In the genomic region with DNA sequence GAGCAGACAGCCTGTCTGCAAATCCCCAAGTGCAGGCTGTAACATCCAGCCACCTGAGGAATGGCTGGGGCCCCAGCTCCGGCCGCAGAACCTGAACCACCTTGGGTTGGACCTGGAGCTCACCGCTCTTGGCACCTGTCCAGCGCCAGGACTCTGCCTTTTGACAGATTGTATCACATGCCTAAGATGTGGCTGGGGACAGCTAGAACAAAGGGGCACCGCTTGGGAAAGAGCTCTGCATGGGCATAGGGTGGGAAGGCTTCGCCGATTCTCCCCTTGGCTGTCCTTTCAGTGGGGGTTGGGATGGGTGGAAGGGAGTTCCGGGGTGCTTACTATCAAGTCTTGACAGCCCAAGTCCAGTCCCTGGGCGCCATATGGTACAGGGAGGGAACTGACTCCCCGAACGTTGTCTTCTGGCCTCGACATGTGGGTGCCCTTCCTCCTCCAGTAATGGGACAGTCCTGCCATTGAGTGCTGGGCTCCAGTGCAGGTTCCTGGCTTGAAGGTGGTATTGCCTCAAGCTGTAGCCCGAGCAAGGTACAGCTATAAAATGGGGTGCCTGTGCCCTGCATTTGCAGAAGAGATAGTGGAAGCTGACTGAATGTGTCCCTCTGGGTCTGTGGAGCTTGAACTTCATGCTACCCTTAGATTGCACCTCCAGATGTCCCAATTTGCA, we compare ENCODE assay signal across 8 mouse cellular contexts. TPM values are rescaled to one million over a fixed set of nuclear protein-coding genes. Genes with fewer than 3 reads are reported as not detected.
DNase-seq lines count a peak whose midpoint lies in the region; ATAC-seq and TF ChIP-seq lines count a peak whose summit lies in the region.

No protein-coding gene starts in this region.

- H3K4me3 ChIP-seq in MEL (ENCODE audit: control insufficient read depth in 1 of 2, insufficient read depth in 1 of 2, low read depth in 2 of 2, low read length in 2 of 2), result peak overlapping the region; percentile 8 to 21; a peak in 3 of 4 replicates
- no peak overlapping the region for H3K4me3 ChIP-seq in hindbrain, embryonic 13.5 days
- no peak overlapping the region for H3K4me3 ChIP-seq in liver, embryonic 11.5 days (ENCODE audit: low read depth, low read length)

- H3K9ac ChIP-seq in MEL (ENCODE audit: control insufficient read depth, low read depth, low read length, poor library complexity, severe bottlenecking), result peak overlapping the region; percentile 65
- 0 out of 2 replicates have a peak overlapping the region, but pooled peaks have one; percentile 9 for H3K9ac ChIP-seq in hindbrain, embryonic 13.5 days
- H3K9ac ChIP-seq in liver, embryonic 11.5 days (ENCODE audit: low read depth, low read length), result 0 out of 2 replicates have a peak overlapping the region, but pooled peaks have one; percentile 34

- peaks cover 0 to 17% of the 10 kb centered on the region in 2 experiments; a peak in 2 of 4 replicates for H3K36me3 ChIP-seq in MEL (ENCODE audit: control insufficient read depth in 1 of 2, insufficient read depth in 2 of 2, low read length in 2 of 2)
- H3K36me3 ChIP-seq in hindbrain, embryonic 13.5 days, result no peaks in the 10 kb centered on the region
- no peaks in the 10 kb centered on the region for H3K36me3 ChIP-seq in liver, embryonic 11.5 days (ENCODE audit: control insufficient read depth, insufficient read depth, low read length)

- no peaks in the 10 kb centered on the region for H3K79me2 ChIP-seq in MEL (ENCODE audit: control insufficient read depth, insufficient read depth, low read length, poor library complexity)

- 69% methylated on average over 13 of the region's 13 CpGs for WGBS in hindbrain, embryonic 13.5 days
- WGBS in liver, embryonic 11.5 days, result 63% methylated on average over 13 of the region's 13 CpGs

- 0 out of 2 replicates have a peak overlapping the region, but pooled peaks have one; percentile 13 for H3K4me2 ChIP-seq in hindbrain, embryonic 13.5 days
- peak overlapping the region; percentile 45 for H3K4me2 ChIP-seq in liver, embryonic 11.5 days

- TF ChIP-seq EP300 in MEL (IDR thresholded peaks at IDR 0.05; ENCODE audit: low read depth in 1 of 2, low read length in 2 of 2), result no peak

- intact Hi-C loops in gastrocnemius, postnatal 14 days (cut with DNase I; ENCODE audit: low total_unique reads), result loop anchor here (1.0 kb wide), 1 partner anchor 32 kb away; a partner anchor contains a TSS

- TF ChIP-seq POLR2A in MEL (IDR thresholded peaks at IDR 0.05; ENCODE audit: control insufficient read depth in 1 of 2, insufficient read depth in 1 of 2, low read depth in 1 of 2, low read length in 2 of 2, poor library complexity in 1 of 2), result no peak

- no peak overlapping the region for H3K27ac ChIP-seq in MEL (ENCODE audit: control insufficient read depth, low read depth, low read length)
- peak overlapping the region; percentile 18; the same call in 1 of the 2 replicates for H3K27ac ChIP-seq in hindbrain, embryonic 13.5 days
- 0 out of 2 replicates have a peak overlapping the region, but pooled peaks have one; percentile 19 for H3K27ac ChIP-seq in liver, embryonic 11.5 days (ENCODE audit: low read depth, low read length)

- H3K4me1 ChIP-seq in MEL (ENCODE audit: control insufficient read depth in 1 of 2, insufficient read depth in 2 of 2, low read length in 2 of 2), result peaks cover 4 to 19% of the 10 kb centered on the region in 2 experiments
- peaks cover 50% of the 10 kb centered on the region for H3K4me1 ChIP-seq in hindbrain, embryonic 13.5 days (replicated peaks)
- H3K4me1 ChIP-seq in liver, embryonic 11.5 days (replicated peaks; ENCODE audit: control insufficient read depth, insufficient read depth, low read length), result peaks cover 64% of the 10 kb centered on the region

- TF ChIP-seq CTCF in MEL (IDR thresholded peaks at IDR 0.05 in 2 of 3, conservative IDR thresholded peaks at IDR 0.05 in 1 of 3; ENCODE audit: control insufficient read depth in 1 of 3, insufficient read depth in 1 of 3, low read depth in 2 of 3, low read length in 3 of 3, poor library complexity in 1 of 3, severe bottlenecking in 1 of 3), result no peak

- DNase-seq in gastrocnemius, postnatal 10 days, result peak; percentile 40
- no peak for DNase-seq in gastrocnemius, postnatal 14 days
- no peak for DNase-seq in MEL (ENCODE audit: low read depth, low spot score)
- DNase-seq in liver, embryonic 11.5 days (ENCODE audit: low spot score), result no peak
- DNase-seq in spleen, postnatal 4 days (ENCODE audit: low spot score in 2 of 2), result no peak
- DNase-seq in right cerebral cortex, postnatal 36 days (ENCODE audit: low spot score in 2 of 2), result no peak
- no peak for DNase-seq in layer of hippocampus, adult 9-11 months

- no peak for TF ChIP-seq RAD21 in MEL (IDR thresholded peaks at IDR 0.05; ENCODE audit: low read depth, low read length)

- no peaks in the 10 kb centered on the region for H3K9me3 ChIP-seq in MEL (replicated peaks; ENCODE audit: insufficient read depth, low read length)
- H3K9me3 ChIP-seq in hindbrain, embryonic 13.5 days, result no peaks in the 10 kb centered on the region
- no peaks in the 10 kb centered on the region for H3K9me3 ChIP-seq in liver, embryonic 11.5 days (ENCODE audit: control insufficient read depth, low read length)

- H3K27me3 ChIP-seq in MEL (ENCODE audit: control insufficient read depth in 1 of 2, insufficient read depth in 2 of 2, low read length in 2 of 2), result no peaks in the 10 kb centered on the region
- H3K27me3 ChIP-seq in hindbrain, embryonic 13.5 days, result no peaks in the 10 kb centered on the region
- no peaks in the 10 kb centered on the region for H3K27me3 ChIP-seq in liver, embryonic 11.5 days (replicated peaks; ENCODE audit: control insufficient read depth, insufficient read depth, low read length)

- ATAC-seq in hindbrain, embryonic 13.5 days (ENCODE audit: low FRiP score), result no peak
- peak; percentile 22; the same call in 1 of the 2 replicates for ATAC-seq in liver, embryonic 11.5 days (replicated peaks; ENCODE audit: low FRiP score)

TF ChIP-seq in MEL, 35 proteins besides CTCF, POLR2A, EP300 and RAD21:
- TF ChIP-seq JUND (IDR thresholded peaks at IDR 0.05; ENCODE audit: low read depth, low read length), result no peak
- TF ChIP-seq NELFE (IDR thresholded peaks at IDR 0.05; ENCODE audit: low read depth, low read length), result no peak
- TF ChIP-seq POLR2AphosphoS5 (IDR thresholded peaks at IDR 0.05; ENCODE audit: borderline replicate concordance, low read depth, low read length), result no peak
- no peak for TF ChIP-seq MAZ (IDR thresholded peaks at IDR 0.05; ENCODE audit: low read depth, low read length)
- TF ChIP-seq ZNF384 (IDR thresholded peaks at IDR 0.05; ENCODE audit: low read depth, low read length), result no peak
- TF ChIP-seq HCFC1 (IDR thresholded peaks at IDR 0.05; ENCODE audit: low read depth, low read length), result no peak
- TF ChIP-seq TBP (IDR thresholded peaks at IDR 0.05; ENCODE audit: low read depth, low read length), result no peak
- no peak for TF ChIP-seq ELF1 (IDR thresholded peaks at IDR 0.05; ENCODE audit: low read depth, low read length)
- TF ChIP-seq MAFK (IDR thresholded peaks at IDR 0.05; ENCODE audit: borderline replicate concordance, low read depth, low read length), result no peak
- TF ChIP-seq MYC (IDR thresholded peaks at IDR 0.05; ENCODE audit: low read depth, low read length), result no peak
- no peak for TF ChIP-seq CHD2 (IDR thresholded peaks at IDR 0.05; ENCODE audit: low read length)
- TF ChIP-seq E2F4 (IDR thresholded peaks at IDR 0.05; ENCODE audit: borderline replicate concordance, low read depth, low read length), result no peak
- no peak for TF ChIP-seq SMC3 (IDR thresholded peaks at IDR 0.05; ENCODE audit: low read depth, low read length)
- no peak for TF ChIP-seq USF2 (IDR thresholded peaks at IDR 0.05; ENCODE audit: borderline replicate concordance in 1 of 2, insufficient read depth in 1 of 2, low read depth in 1 of 2, low read length in 2 of 2)
- TF ChIP-seq BHLHE40 (IDR thresholded peaks at IDR 0.05; ENCODE audit: borderline replicate concordance, low read depth, low read length), result no peak

RNA-seq across cellular contexts. Expression of a gene that starts 21.1 kb away (rescaled TPM):
- 100 to 1,000 TPM; 938 to 959 TPM for total RNA-seq in gastrocnemius, postnatal 10 days (2021)
- 100 to 1,000 TPM; 780 to 872 TPM for total RNA-seq in gastrocnemius, postnatal 14 days (2021)
- total RNA-seq in MEL (2012; rRNA removed), result 2,878 and 3,028 TPM in 2 replicates
- polyA plus RNA-seq in MEL (2012; ENCODE audit: insufficient read depth in 1 of 2, insufficient read length in 2 of 2, low read depth in 1 of 2, low replicate concordance in 2 of 2, missing spikeins in 1 of 2), result 1,000 to 10,000 TPM; 3,294 to 4,164 TPM
- 895 and 907 TPM in 2 replicates for polyA plus RNA-seq in hindbrain, embryonic 13.5 days (2015; fragmentation: Nextera tagmentation; extraction: Ambion mirVana)
- 2,436 and 2,466 TPM in 2 replicates for polyA plus RNA-seq in liver, embryonic 11.5 days (2014; fragmentation: Nextera tagmentation; extraction: Ambion mirVana)

RNA-seq across cellular contexts. Expression of a gene that starts 26.9 kb away (rescaled TPM):
- total RNA-seq in gastrocnemius, postnatal 10 days (2021), result 10 to 100 TPM; 33.4 to 41.7 TPM
- 10 to 100 TPM; 28.7 to 31.3 TPM for total RNA-seq in gastrocnemius, postnatal 14 days (2021)
- 79.7 and 93.8 TPM in 2 replicates for total RNA-seq in MEL (2012; rRNA removed)
- 100 to 1,000 TPM in 1 of 2 experiments, 10 to 100 TPM in 1; 88.2 to 123 TPM for polyA plus RNA-seq in MEL (2012; ENCODE audit: insufficient read depth in 1 of 2, insufficient read length in 2 of 2, low read depth in 1 of 2, low replicate concordance in 2 of 2, missing spikeins in 1 of 2)
- polyA plus RNA-seq in hindbrain, embryonic 13.5 days (2015; fragmentation: Nextera tagmentation; extraction: Ambion mirVana), result 42.2 and 42.4 TPM in 2 replicates
- polyA plus RNA-seq in liver, embryonic 11.5 days (2014; fragmentation: Nextera tagmentation; extraction: Ambion mirVana), result 51.0 and 55.6 TPM in 2 replicates

RNA-seq across cellular contexts. Expression of a gene that starts 31.7 kb away (rescaled TPM):
- 100 to 1,000 TPM; 107 to 130 TPM for total RNA-seq in gastrocnemius, postnatal 10 days (2021)
- 10 to 100 TPM; 80.6 to 83.4 TPM for total RNA-seq in gastrocnemius, postnatal 14 days (2021)
- 12.7 and 15.2 TPM in 2 replicates for total RNA-seq in MEL (2012; rRNA removed)
- polyA plus RNA-seq in MEL (2012; ENCODE audit: insufficient read depth in 1 of 2, insufficient read length in 2 of 2, low read depth in 1 of 2, low replicate concordance in 2 of 2, missing spikeins in 1 of 2), result 100 to 1,000 TPM in 1 of 2 experiments, 10 to 100 TPM in 1; 29.2 to 167 TPM
- 19.9 and 23.4 TPM in 2 replicates for polyA plus RNA-seq in hindbrain, embryonic 13.5 days (2015; fragmentation: Nextera tagmentation; extraction: Ambion mirVana)
- 12.4 and 14.0 TPM in 2 replicates for polyA plus RNA-seq in liver, embryonic 11.5 days (2014; fragmentation: Nextera tagmentation; extraction: Ambion mirVana)

RNA-seq across cellular contexts. Expression of a gene that starts 53.6 kb away (rescaled TPM):
- total RNA-seq in gastrocnemius, postnatal 10 days (2021), result 10 to 100 TPM; 12.7 to 16.6 TPM
- total RNA-seq in gastrocnemius, postnatal 14 days (2021), result 10 to 100 TPM; 10.3 to 16.6 TPM
- total RNA-seq in MEL (2012; rRNA removed), result 7.6 and 9.2 TPM in 2 replicates
- polyA plus RNA-seq in MEL (2012; ENCODE audit: insufficient read depth in 1 of 2, insufficient read length in 2 of 2, low read depth in 1 of 2, low replicate concordance in 2 of 2, missing spikeins in 1 of 2), result 10 to 100 TPM in 1 of 2 experiments, not detected in 1; 10.3 TPM
- 30.0 TPM in 2 replicates for polyA plus RNA-seq in hindbrain, embryonic 13.5 days (2015; fragmentation: Nextera tagmentation; extraction: Ambion mirVana)
- polyA plus RNA-seq in liver, embryonic 11.5 days (2014; fragmentation: Nextera tagmentation; extraction: Ambion mirVana), result 14.8 and 15.2 TPM in 2 replicates

Comparison
In these comparisons a context has a peak if more than half of its experiments do, and no peak if none do; other contexts are left out.
1. H3K4me3 ChIP-seq: peak in MEL (2 of 2); none in hindbrain, embryonic 13.5 days (single experiment) and liver, embryonic 11.5 days (single experiment).
2. H3K9ac ChIP-seq: peak in every context shown above with its lines; median percentile 65 in MEL; 34 in liver, embryonic 11.5 days; 9 in hindbrain, embryonic 13.5 days.